ENCODE assay signal across 8 mouse cellular contexts in the genomic region with DNA sequence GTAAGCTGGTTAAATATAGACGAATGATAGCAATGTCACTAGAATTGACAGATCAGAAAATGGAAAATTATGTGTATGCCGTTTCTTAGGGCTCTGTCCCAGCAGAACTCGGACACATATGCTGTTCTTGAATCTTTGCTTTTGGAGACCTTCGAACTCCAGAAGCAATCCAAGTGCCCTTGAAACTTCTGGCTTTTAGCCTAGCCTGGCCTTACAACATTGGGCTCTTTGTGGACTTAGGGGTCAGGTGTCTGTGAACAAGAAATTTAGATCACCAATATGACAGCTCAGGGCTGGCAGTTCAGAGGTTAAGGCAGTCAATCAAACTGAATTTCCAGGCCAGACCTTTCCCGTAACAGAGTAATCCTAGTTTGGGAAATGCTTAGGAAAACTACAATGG. TPM values are rescaled to one million over a fixed set of nuclear protein-coding genes. Genes with fewer than 3 reads are reported as not detected.
DNase-seq lines count a peak whose midpoint lies in the region; ATAC-seq lines count a peak whose summit lies in the region.

No protein-coding gene starts in this region.

- H3K27me3 ChIP-seq in embryonic facial prominence, embryonic 15.5 days: no peaks in the 10 kb centered on the region
- H3K27me3 ChIP-seq in neural tube, embryonic 13.5 days: no peaks in the 10 kb centered on the region

- no peak for ATAC-seq in embryonic facial prominence, embryonic 15.5 days (ENCODE audit: insufficient number of reproducible peaks, low FRiP score, low TSS enrichment, low read depth)
- ATAC-seq in neural tube, embryonic 13.5 days (ENCODE audit: low read depth): no peak
- ATAC-seq in inflammation-experienced regulatory T-cells, adult 6 months: no peak

- H3K4me1 ChIP-seq in embryonic facial prominence, embryonic 15.5 days: peaks cover 24% of the 10 kb centered on the region
- peaks cover 49% of the 10 kb centered on the region for H3K4me1 ChIP-seq in neural tube, embryonic 13.5 days (replicated peaks)

- H3K36me3 ChIP-seq in embryonic facial prominence, embryonic 15.5 days: no peaks in the 10 kb centered on the region
- no peaks in the 10 kb centered on the region for H3K36me3 ChIP-seq in neural tube, embryonic 13.5 days

- DNase-seq in kidney, adult 9 months: peak; percentile 68
- DNase-seq in kidney, postnatal 14 days: no peak
- peak; percentile 12 to 49 for DNase-seq in kidney, postnatal 25 days
- DNase-seq in right cerebral cortex, adult 2 months (ENCODE audit: low spot score in 2 of 2): no peak
- no peak for DNase-seq in frontal cortex, postnatal 10 days (ENCODE audit: low spot score in 2 of 2)

- H3K9ac ChIP-seq in embryonic facial prominence, embryonic 15.5 days: 0 out of 2 replicates have a peak overlapping the region, but pooled peaks have one; percentile 93
- H3K9ac ChIP-seq in neural tube, embryonic 13.5 days: peak overlapping the region; percentile 92

- H3K27ac ChIP-seq in embryonic facial prominence, embryonic 15.5 days (replicated peaks): no peak overlapping the region
- no peak overlapping the region for H3K27ac ChIP-seq in neural tube, embryonic 13.5 days (replicated peaks)

- H3K9me3 ChIP-seq in embryonic facial prominence, embryonic 15.5 days (replicated peaks): no peaks in the 10 kb centered on the region
- H3K9me3 ChIP-seq in neural tube, embryonic 13.5 days: no peaks in the 10 kb centered on the region

- peak overlapping the region; percentile 82 for H3K4me3 ChIP-seq in embryonic facial prominence, embryonic 15.5 days (replicated peaks)
- peak overlapping the region; percentile 90 for H3K4me3 ChIP-seq in neural tube, embryonic 13.5 days

- H3K4me2 ChIP-seq in embryonic facial prominence, embryonic 15.5 days (replicated peaks): peak overlapping the region; percentile 82
- H3K4me2 ChIP-seq in neural tube, embryonic 13.5 days: peak overlapping the region; percentile 90

- WGBS in embryonic facial prominence, embryonic 15.5 days: 50% methylated on average over 5 of the region's 5 CpGs
- 60% methylated on average over 5 of the region's 5 CpGs for WGBS in neural tube, embryonic 13.5 days

RNA-seq across cellular contexts. Expression of gene Gan, which starts 1.1 kb away (rescaled TPM):
- 2.9 and 3.3 TPM in 2 replicates for polyA plus RNA-seq in embryonic facial prominence, embryonic 15.5 days (2015; fragmentation: Nextera tagmentation; extraction: Ambion mirVana)
- polyA plus RNA-seq in neural tube, embryonic 13.5 days (2015; fragmentation: Nextera tagmentation; extraction: Ambion mirVana): 2.4 and 2.6 TPM in 2 replicates
- polyA plus RNA-seq in inflammation-experienced regulatory T-cells, adult 6 months (2017; shearing (Covaris generic)): 1 to 10 TPM; 1.7 to 2.6 (median 2.0) TPM

Comparison
In these comparisons a context has a peak if more than half of its experiments do, and no peak if none do; other contexts are left out.
1. DNase-seq: peak in kidney, adult 9 months (single experiment) and kidney, postnatal 25 days (2 of 2); none in kidney, postnatal 14 days (single experiment), right cerebral cortex, adult 2 months (0 of 2) and frontal cortex, postnatal 10 days (0 of 2).